Mouse (Mus musculus) splenic B cell, adult 2 months (primary cell): ENCODE measurements around the gene Mybphl.

Experiments used
- DNase-seq: peaks from one replicate; pipeline ENCODE4 v3.0.0-alpha.2; 2011; ENCODE audit warnings: low read depth, low spot score
- H3K27me3 ChIP-seq: 2 replicates; pipeline ENCODE4 v1.6.1; 2012; ENCODE audit warnings: mild to moderate bottlenecking, low read length, moderate library complexity, mixed read lengths; ENCODE audit not compliant: control insufficient read depth, poor library complexity, insufficient read depth, severe bottlenecking
- H3K36me3 ChIP-seq: 2 replicates; pipeline ENCODE4 v1.6.1; 2012; ENCODE audit warnings: mild to moderate bottlenecking, low read length, moderate library complexity, mixed read lengths; ENCODE audit not compliant: control insufficient read depth, poor library complexity, insufficient read depth, severe bottlenecking

Gene Mybphl

DNA sequence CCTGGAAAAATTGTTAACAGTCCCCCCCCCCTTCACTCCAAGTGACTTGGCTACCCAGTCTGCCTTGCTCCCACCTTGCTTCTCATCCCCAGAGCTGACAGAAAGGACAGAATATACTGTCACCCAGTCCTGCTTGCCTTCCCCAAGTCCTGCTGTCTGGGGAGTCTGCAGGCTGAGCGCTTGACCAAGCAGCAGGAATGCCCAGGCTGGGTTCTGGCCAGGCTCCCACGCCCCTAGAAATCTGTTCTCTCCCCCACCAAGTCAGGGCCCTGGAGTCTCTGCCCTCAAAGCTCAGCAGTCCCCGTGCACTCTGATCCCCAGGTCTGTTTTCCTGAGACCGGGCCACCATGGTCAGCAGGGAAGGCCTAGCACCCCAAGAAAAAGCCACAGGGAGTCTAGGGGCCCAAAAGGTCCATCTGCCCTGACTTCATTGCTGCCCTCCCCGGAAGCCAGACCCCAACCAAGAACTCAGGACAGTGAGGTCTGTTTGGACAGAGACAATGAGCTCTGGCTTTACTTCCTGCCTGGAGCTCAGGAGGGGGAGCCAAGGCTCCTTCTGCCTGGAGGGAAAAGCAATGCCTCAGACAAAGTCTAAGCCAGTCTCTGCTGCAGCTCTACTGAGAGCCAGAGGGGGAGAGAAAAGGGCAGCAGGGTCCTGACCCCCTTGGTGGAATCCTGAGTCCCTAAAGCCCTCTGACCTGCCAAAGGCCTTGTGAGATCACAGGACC, 46.5 kb downstream of the Mybphl start:
- DNase-seq, result no peak
- Histone ChIP-seq H3K27me3 (no peaks in the 10 kb centered on the region), H3K36me3 (no peaks in the 10 kb centered on the region)

GRCm38 (mm10) chr3:108411754-108412121, 47.0 kb downstream of the Mybphl start:
- Histone ChIP-seq H3K36me3 (no peaks in the 10 kb centered on the region), H3K27me3 (no peaks in the 10 kb centered on the region)
- DNase-seq, result no peak

DNA sequence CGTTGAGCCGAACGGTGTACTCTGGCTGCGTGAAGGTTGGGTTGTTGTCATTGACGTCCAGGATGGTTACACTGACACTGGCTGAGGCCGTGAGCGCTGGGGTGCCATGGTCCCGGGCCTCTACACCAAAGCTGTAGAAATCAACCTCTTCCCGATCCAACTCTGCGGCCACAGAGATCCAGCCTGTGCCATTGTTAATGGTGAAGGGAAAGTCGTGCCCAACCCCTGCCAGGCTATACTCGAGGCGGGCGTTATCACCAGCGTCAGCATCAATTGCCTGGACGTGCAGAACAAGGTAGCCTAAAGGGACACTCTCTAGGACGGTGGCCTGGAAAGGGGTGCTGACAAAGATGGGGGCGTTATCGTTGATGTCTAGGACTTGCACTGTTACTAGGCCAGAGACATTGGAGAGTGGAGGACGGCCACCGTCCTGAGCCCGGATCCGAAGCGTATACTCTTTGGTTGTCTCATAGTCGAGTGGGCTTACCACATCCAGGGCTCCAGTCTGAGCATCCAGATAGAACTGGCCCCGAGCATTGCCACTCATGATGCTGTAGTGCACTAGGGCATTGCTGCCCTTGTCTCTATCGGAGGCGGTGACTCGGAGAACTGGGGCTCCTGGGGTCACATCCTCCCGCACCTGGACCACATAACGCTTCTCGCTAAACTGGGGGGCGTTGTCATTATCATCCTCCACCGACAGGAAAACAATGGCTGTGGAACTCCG, 49.1 kb downstream of the Mybphl start:
- H3K27me3 ChIP-seq, result no peaks in the 10 kb centered on the region
- no peak for DNase-seq
- no peaks in the 10 kb centered on the region for H3K36me3 ChIP-seq

DNA sequence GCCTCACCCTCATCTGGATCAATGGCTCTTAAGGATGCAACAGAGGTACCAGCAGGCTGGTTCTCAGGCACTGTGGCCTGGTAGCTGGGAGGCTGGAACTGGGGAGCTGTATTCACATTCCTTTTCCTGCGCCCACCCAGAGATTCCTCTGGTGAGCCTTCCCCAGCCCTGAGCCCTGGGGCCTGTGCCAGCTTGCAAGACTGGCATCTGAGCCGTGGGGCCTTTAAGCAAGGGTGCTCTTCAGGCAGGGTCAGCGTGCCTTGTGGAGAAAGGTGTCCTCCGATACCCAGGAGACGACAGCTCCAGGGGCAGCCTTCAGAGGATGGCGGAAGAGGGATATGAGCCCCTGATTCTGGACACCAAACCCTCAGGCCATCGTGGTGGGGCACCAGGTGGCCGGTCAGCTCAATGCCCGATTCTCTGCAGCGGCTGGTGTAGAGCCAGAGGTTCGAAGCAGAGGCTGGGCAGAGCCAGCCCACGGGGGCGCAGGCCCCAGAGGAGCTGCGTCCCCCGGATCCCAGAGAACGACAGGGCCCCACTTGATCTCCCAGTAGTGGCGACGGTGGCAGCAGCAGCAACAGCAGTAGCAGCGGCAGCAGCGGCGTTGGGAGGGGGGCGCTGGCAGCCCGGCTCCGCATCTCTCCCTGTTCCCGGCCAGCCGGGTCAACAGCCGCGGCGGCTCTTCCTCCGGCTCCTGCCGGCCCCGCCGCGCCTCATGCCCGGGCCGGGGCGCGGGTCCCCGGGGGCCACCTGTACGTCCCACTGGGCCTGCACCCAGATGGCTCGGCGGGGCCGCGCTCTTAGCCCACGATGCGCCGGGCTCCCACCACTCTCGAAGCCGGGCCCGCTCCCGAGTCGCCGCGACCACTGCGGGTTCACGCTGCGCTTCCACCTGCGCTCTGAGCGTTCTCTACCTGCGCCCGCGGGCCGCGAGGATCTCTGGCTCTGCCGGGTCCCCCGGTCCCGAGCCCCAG, 50.4 kb downstream of the Mybphl start, which contains the start of gene Celsr2:
Gene Celsr2 (minus strand): TSS at position 696 of the 974 bp plus-strand sequence.
- no peaks in the 10 kb centered on the region for H3K36me3 ChIP-seq
- no peaks in the 10 kb centered on the region for H3K27me3 ChIP-seq
- peak; percentile 14 for DNase-seq

GRCm38 (mm10) chr3:108415831-108416223, 51.1 kb downstream of the Mybphl start:
- DNase-seq, result peak; percentile 78
- H3K36me3 ChIP-seq, result no peaks in the 10 kb centered on the region
- H3K27me3 ChIP-seq, result no peaks in the 10 kb centered on the region

DNA sequence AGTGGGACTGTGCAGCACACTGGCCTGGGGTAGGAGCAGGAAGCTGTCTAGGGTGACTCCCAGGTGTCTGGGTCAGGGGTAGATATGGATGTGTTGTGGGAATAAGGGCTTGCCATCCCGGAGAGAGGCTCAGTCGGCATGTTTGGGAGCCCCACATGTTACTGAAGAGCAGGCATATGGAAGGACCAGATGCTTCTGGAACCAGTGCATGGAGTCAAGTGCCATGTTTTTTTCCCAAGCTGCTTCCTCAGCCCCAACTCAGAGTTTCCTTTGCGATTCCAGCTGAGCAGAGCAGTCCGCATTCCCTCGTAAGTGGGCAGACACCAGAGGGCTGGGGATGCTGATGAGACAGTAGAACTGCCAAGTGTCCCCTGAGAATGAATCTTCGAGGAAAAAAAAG, 58.3 kb downstream of the Mybphl start:
- Histone ChIP-seq H3K36me3 (peaks cover 6% of the 10 kb centered on the region), H3K27me3 (no peaks in the 10 kb centered on the region)
- DNase-seq, result no peak

DNA sequence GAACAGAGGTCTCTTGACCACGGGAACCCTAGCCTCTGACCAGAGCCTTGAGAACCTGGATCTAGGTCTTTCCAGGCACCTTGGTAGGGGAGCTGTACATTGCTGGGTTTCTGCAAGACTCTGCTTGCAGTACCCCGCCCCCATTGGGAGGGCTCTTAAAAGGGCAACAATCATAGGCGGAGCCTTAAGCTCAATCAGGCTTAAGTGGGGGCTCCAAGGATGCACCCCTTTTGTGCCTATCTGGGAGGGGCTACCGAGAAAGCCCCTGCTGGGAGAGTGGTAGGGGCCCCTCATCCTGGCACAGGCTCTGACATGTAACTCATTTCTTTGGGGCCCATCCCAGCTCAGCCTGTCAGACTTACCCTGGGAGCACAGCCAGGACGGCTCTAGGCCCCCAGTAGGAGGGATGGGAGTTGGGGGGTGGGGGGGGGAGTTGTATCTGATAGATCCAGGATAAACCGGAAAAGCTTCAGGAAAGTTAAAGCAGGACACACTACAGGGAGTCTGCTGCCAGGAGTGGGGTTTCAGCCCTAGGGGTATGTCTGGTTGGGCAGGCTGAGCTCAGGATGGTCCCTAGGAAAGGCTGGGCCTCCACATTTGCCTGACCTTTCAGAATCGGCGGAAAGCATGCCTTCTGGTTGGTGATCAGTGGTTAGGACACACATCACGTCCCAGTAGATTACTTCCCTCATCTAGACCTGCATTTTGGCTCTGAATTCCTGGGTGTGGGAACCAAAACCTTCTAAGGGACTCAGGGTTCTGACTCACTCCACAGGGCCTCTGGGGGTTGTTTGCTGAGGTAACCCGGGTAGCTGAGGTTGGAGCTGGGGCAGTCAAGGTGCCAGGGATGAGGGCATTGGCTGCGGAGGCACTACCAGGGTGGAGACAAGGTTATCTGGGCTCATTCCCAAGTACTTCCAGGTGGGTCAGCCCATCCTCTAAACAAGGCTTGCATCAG, 59.4 kb downstream of the Mybphl start:
- peak; percentile 38 for DNase-seq
- Histone ChIP-seq H3K27me3 (no peaks in the 10 kb centered on the region), H3K36me3 (peaks cover 8% of the 10 kb centered on the region)

GRCm38 (mm10) chr3:108424944-108425623, 60.4 kb downstream of the Mybphl start:
- DNase-seq, result no peak

GRCm38 (mm10) chr3:108425624-108426018, 60.9 kb downstream of the Mybphl start:
- Histone ChIP-seq H3K27me3 (no peaks in the 10 kb centered on the region), H3K36me3 (peaks cover 8% of the 10 kb centered on the region)
- no peak for DNase-seq

More at GRCm38 (mm10) chr3:108424944-108425623, 60.4 kb downstream of the Mybphl start:
- Histone ChIP-seq H3K27me3 (no peaks in the 10 kb centered on the region), H3K36me3 (peaks cover 8% of the 10 kb centered on the region)
